Mouse (Mus musculus): Measurements from ENCODE around the gene Bicral. TPM values are rescaled to one million over a fixed set of nuclear protein-coding genes. Genes with fewer than 3 reads are reported as not detected.
"Not testable (repeated sequence)": the region's sequence is repeated elsewhere in the genome, so short reads cannot be mapped to it uniquely, and the experiment has no call there.

The Bicral gene
- polyA plus RNA-seq, 1 experiment, result 16.3 TPM

GRCm38 (mm10) chr17:46812442-46812841 lies 45.8 kb downstream of the Bicral start:
- DNase-seq, result no peak
- H3K4me3 ChIP-seq (replicated peaks; ENCODE audit: extremely low read depth, low read depth, low read length), result no peak overlapping the region
- H3K4me1 ChIP-seq (ENCODE audit: control insufficient read depth, insufficient read depth, low read length), result no peaks in the 10 kb centered on the region
- no peak for TF ChIP-seq POLR2A (IDR thresholded peaks at IDR 0.05; ENCODE audit: borderline replicate concordance, extremely low read depth, low read depth, low read length)
- TF ChIP-seq CTCF (IDR thresholded peaks at IDR 0.05; ENCODE audit: insufficient read depth, low read length), result no peak
- 85% methylated on average over 1 of the region's 1 CpGs for WGBS

GRCm38 (mm10) chr17:46810672-46811071 lies 47.6 kb downstream of the Bicral start:
- 93% methylated on average over 3 of the region's 3 CpGs for WGBS
- DNase-seq, result no peak
- TF ChIP-seq CTCF (IDR thresholded peaks at IDR 0.05; ENCODE audit: insufficient read depth, low read length) (no peak), POLR2A (IDR thresholded peaks at IDR 0.05; ENCODE audit: borderline replicate concordance, extremely low read depth, low read depth, low read length) (no peak)
- H3K4me1 ChIP-seq (ENCODE audit: control insufficient read depth, insufficient read depth, low read length), result no peaks in the 10 kb centered on the region
- H3K4me3 ChIP-seq (replicated peaks; ENCODE audit: extremely low read depth, low read depth, low read length), result no peak overlapping the region

GRCm38 (mm10) chr17:46809131-46809830 lies 49.0 kb downstream of the Bicral start:
- WGBS, result 85% methylated on average over 6 of the region's 6 CpGs
- TF ChIP-seq POLR2A (IDR thresholded peaks at IDR 0.05; ENCODE audit: borderline replicate concordance, extremely low read depth, low read depth, low read length), result no peak
- TF ChIP-seq CTCF (IDR thresholded peaks at IDR 0.05; ENCODE audit: insufficient read depth, low read length), result no peak

GRCm38 (mm10) chr17:46808376-46808775 lies 49.9 kb downstream of the Bicral start:
- WGBS, result 89% methylated on average over 10 of the region's 10 CpGs
- TF ChIP-seq CTCF (IDR thresholded peaks at IDR 0.05; ENCODE audit: insufficient read depth, low read length) (no peak), POLR2A (IDR thresholded peaks at IDR 0.05; ENCODE audit: borderline replicate concordance, extremely low read depth, low read depth, low read length) (no peak)
- no peak for DNase-seq
- no peak overlapping the region for H3K4me3 ChIP-seq (replicated peaks; ENCODE audit: extremely low read depth, low read depth, low read length)
- no peaks in the 10 kb centered on the region for H3K4me1 ChIP-seq (ENCODE audit: control insufficient read depth, insufficient read depth, low read length)

More at GRCm38 (mm10) chr17:46809131-46809830, 49.0 kb downstream of the Bicral start:
- no peak overlapping the region for H3K4me3 ChIP-seq (replicated peaks; ENCODE audit: extremely low read depth, low read depth, low read length)
- no peaks in the 10 kb centered on the region for H3K4me1 ChIP-seq (ENCODE audit: control insufficient read depth, insufficient read depth, low read length)
- DNase-seq, result no peak

GRCm38 (mm10) chr17:46801761-46802160 lies 56.5 kb downstream of the Bicral start:
- 77% methylated on average over 6 of the region's 6 CpGs for WGBS
- TF ChIP-seq CTCF (IDR thresholded peaks at IDR 0.05; ENCODE audit: insufficient read depth, low read length) (no peak), POLR2A (IDR thresholded peaks at IDR 0.05; ENCODE audit: borderline replicate concordance, extremely low read depth, low read depth, low read length) (no peak)
- Histone ChIP-seq H3K4me3 (replicated peaks; ENCODE audit: extremely low read depth, low read depth, low read length) (no peak overlapping the region), H3K4me1 (ENCODE audit: control insufficient read depth, insufficient read depth, low read length) (no peaks in the 10 kb centered on the region)
- no peak for DNase-seq

GRCm38 (mm10) chr17:46799680-46800079 lies 58.6 kb downstream of the Bicral start:
- WGBS, result 59% methylated on average over 10 of the region's 10 CpGs
- H3K4me3 ChIP-seq (replicated peaks; ENCODE audit: extremely low read depth, low read depth, low read length), result no peak overlapping the region
- no peak for DNase-seq
- no peaks in the 10 kb centered on the region for H3K4me1 ChIP-seq (ENCODE audit: control insufficient read depth, insufficient read depth, low read length)
- TF ChIP-seq POLR2A (IDR thresholded peaks at IDR 0.05; ENCODE audit: borderline replicate concordance, extremely low read depth, low read depth, low read length) (no peak), CTCF (IDR thresholded peaks at IDR 0.05; ENCODE audit: insufficient read depth, low read length) (no peak)

GRCm38 (mm10) chr17:46797386-46797785 lies 60.9 kb downstream of the Bicral start:
- WGBS, result 67% methylated on average over 8 of the region's 8 CpGs
- no peak for DNase-seq
- Histone ChIP-seq H3K4me3 (replicated peaks; ENCODE audit: extremely low read depth, low read depth, low read length) (no peak overlapping the region), H3K4me1 (ENCODE audit: control insufficient read depth, insufficient read depth, low read length) (no peaks in the 10 kb centered on the region)
- TF ChIP-seq CTCF (IDR thresholded peaks at IDR 0.05; ENCODE audit: insufficient read depth, low read length) (no peak), POLR2A (IDR thresholded peaks at IDR 0.05; ENCODE audit: borderline replicate concordance, extremely low read depth, low read depth, low read length) (no peak)

- no peak overlapping the region for H3K4me3 ChIP-seq (replicated peaks; ENCODE audit: extremely low read depth, low read depth, low read length)
- H3K4me1 ChIP-seq (ENCODE audit: control insufficient read depth, insufficient read depth, low read length), result no peaks in the 10 kb centered on the region
- no peak for TF ChIP-seq CTCF (IDR thresholded peaks at IDR 0.05; ENCODE audit: insufficient read depth, low read length)
- no peak for TF ChIP-seq POLR2A (IDR thresholded peaks at IDR 0.05; ENCODE audit: borderline replicate concordance, extremely low read depth, low read depth, low read length)
- WGBS, result 79% methylated on average over 4 of the region's 4 CpGs
- no peak for DNase-seq
These were observed 61.5 kb downstream of the Bicral start for GRCm38 (mm10) chr17:46796743-46797142.

GRCm38 (mm10) chr17:46792963-46793362 lies 65.3 kb downstream of the Bicral start:
- Histone ChIP-seq H3K4me3 (replicated peaks; ENCODE audit: extremely low read depth, low read depth, low read length) (no peak overlapping the region), H3K4me1 (ENCODE audit: control insufficient read depth, insufficient read depth, low read length) (no peaks in the 10 kb centered on the region)
- no peak for TF ChIP-seq POLR2A (IDR thresholded peaks at IDR 0.05; ENCODE audit: borderline replicate concordance, extremely low read depth, low read depth, low read length)
- no peak for TF ChIP-seq CTCF (IDR thresholded peaks at IDR 0.05; ENCODE audit: insufficient read depth, low read length)
- DNase-seq, result no peak
- WGBS, result 72% methylated on average over 2 of the region's 2 CpGs

- H3K4me1 ChIP-seq (ENCODE audit: control insufficient read depth, insufficient read depth, low read length); H3K4me3 ChIP-seq (replicated peaks; ENCODE audit: extremely low read depth, low read depth, low read length); DNase-seq: not testable (repeated sequence)
- WGBS, result 75% methylated on average over 2 of the region's 2 CpGs
These were observed 70.3 kb downstream of the Bicral start for GRCm38 (mm10) chr17:46787974-46788373.
